Mouse (Mus musculus) stomach, embryonic 15.5 days (tissue): Measurements from ENCODE around the gene Fbxl4. TPM values are rescaled to one million over a fixed set of nuclear protein-coding genes. Genes with fewer than 3 reads are reported as not detected.
A peak's percentile ranks its signal among the peaks of the same experiment; 100 is the strongest.

Experiments used
- ATAC-seq: fragments of 200-750 bp; cut with Nextera tagmentation; 2 replicates; pipeline ENCODE4 v1.8.0; 2017; ENCODE audit warnings: low read depth, moderate number of reproducible peaks, moderate TSS enrichment; ENCODE audit not compliant: insufficient read depth, low FRiP score
- H3K27ac ChIP-seq: fragments of 300-500 bp; sonication (generic); 2 replicates; pipeline ENCODE4 v1.5.1; 2015; ENCODE audit warnings: mild to moderate bottlenecking, inconsistent platforms
- H3K27me3 ChIP-seq: fragments of 300-500 bp; sonication (generic); replicated peaks from 2 replicates; pipeline ENCODE4 v1.6.1; 2015; ENCODE audit warnings: inconsistent platforms
- H3K36me3 ChIP-seq: fragments of 300-500 bp; sonication (generic); 2 replicates; pipeline ENCODE4 v1.6.1; 2015; ENCODE audit warnings: inconsistent platforms
- H3K4me1 ChIP-seq: fragments of 300-500 bp; sonication (generic); 2 replicates; pipeline ENCODE4 v1.6.1; 2015; ENCODE audit warnings: inconsistent platforms
- H3K4me2 ChIP-seq: fragments of 300-500 bp; sonication (generic); 2 replicates; pipeline ENCODE4 v1.6.1; 2015; ENCODE audit warnings: mild to moderate bottlenecking, inconsistent platforms
- H3K4me3 ChIP-seq: fragments of 300-500 bp; sonication (generic); replicated peaks from 2 replicates; pipeline ENCODE4 v1.5.1; 2015; ENCODE audit warnings: inconsistent platforms
- H3K9ac ChIP-seq: fragments of 300-500 bp; sonication (generic); 2 replicates; pipeline ENCODE4 v1.6.1; 2015; ENCODE audit warnings: inconsistent platforms
- H3K9me3 ChIP-seq: fragments of 300-500 bp; sonication (generic); 2 replicates; pipeline ENCODE4 v1.6.1; 2016; ENCODE audit warnings: inconsistent platforms
- WGBS: fragments of 180-500 bp; shearing (Covaris S2); methylation state at CpG from one replicate; pipeline ENCODE4 v1.1.7; 2015; 5-methylcytosine and 5-hydroxymethylcytosine counted together
- polyA plus RNA-seq: library from polyadenylated mRNA; unstranded; fragments of >200 nt; fragmentation: Nextera tagmentation; extraction: Ambion mirVana; gene quantifications from 2 replicates; pipeline ENCODE4 v1.2.1, GENCODE M21; 2015

Fbxl4 gene
- polyA plus RNA-seq, 1 experiment from 2014 or later: 12.9 TPM

GRCm38 (mm10) chr4:22392777-22393473 lies 35.6 kb downstream of the Fbxl4 start:
- Histone ChIP-seq H3K36me3 (no peaks in the 10 kb centered on the region), H3K27me3 (no peaks in the 10 kb centered on the region), H3K9ac (no peak overlapping the region), H3K4me1 (no peaks in the 10 kb centered on the region), H3K9me3 (no peaks in the 10 kb centered on the region), H3K4me3 (no peak overlapping the region), H3K4me2 (no peak overlapping the region), H3K27ac (no peak overlapping the region)
- WGBS: 68% methylated on average over 13 of the region's 13 CpGs
- ATAC-seq: no peak

GRCm38 (mm10) chr4:22395404-22395803 lies 38.1 kb downstream of the Fbxl4 start:
- Histone ChIP-seq H3K4me1 (no peaks in the 10 kb centered on the region), H3K4me2 (no peak overlapping the region), H3K9me3 (no peaks in the 10 kb centered on the region), H3K36me3 (peaks cover 8% of the 10 kb centered on the region; the same call in 1 of the 2 replicates), H3K9ac (no peak overlapping the region), H3K4me3 (no peak overlapping the region), H3K27ac (no peak overlapping the region), H3K27me3 (no peaks in the 10 kb centered on the region)
- no peak for ATAC-seq
- 75% methylated on average over 2 of the region's 2 CpGs for WGBS

- H3K4me1 ChIP-seq: no peaks in the 10 kb centered on the region
- 87% methylated on average over 1 of the region's 1 CpGs for WGBS
- no peaks in the 10 kb centered on the region for H3K9me3 ChIP-seq
- H3K27me3 ChIP-seq: no peaks in the 10 kb centered on the region
- no peak overlapping the region for H3K4me2 ChIP-seq
- ATAC-seq: no peak
- H3K9ac ChIP-seq: no peak overlapping the region
- no peak overlapping the region for H3K27ac ChIP-seq
- H3K36me3 ChIP-seq: peaks cover 8% of the 10 kb centered on the region; the same call in 1 of the 2 replicates
- no peak overlapping the region for H3K4me3 ChIP-seq
Measured at GRCm38 (mm10) chr4:22396484-22397000, 39.2 kb downstream of the Fbxl4 start.

- no peak for ATAC-seq
- WGBS: 90% methylated on average over 5 of the region's 5 CpGs
- H3K36me3 ChIP-seq: peaks cover 8% of the 10 kb centered on the region; the same call in 1 of the 2 replicates
Measured at GRCm38 (mm10) chr4:22397003-22397402, 39.7 kb downstream of the Fbxl4 start.

GRCm38 (mm10) chr4:22402032-22402431 lies 44.7 kb downstream of the Fbxl4 start:
- H3K36me3 ChIP-seq: peaks cover 8% of the 10 kb centered on the region; the same call in 1 of the 2 replicates
- H3K9ac ChIP-seq: no peak overlapping the region
- no peak overlapping the region for H3K4me2 ChIP-seq
- H3K27ac ChIP-seq: no peak overlapping the region
- ATAC-seq: no peak
- no peak overlapping the region for H3K4me3 ChIP-seq
- H3K27me3 ChIP-seq: no peaks in the 10 kb centered on the region
- 77% methylated on average over 3 of the region's 3 CpGs for WGBS
- no peaks in the 10 kb centered on the region for H3K4me1 ChIP-seq
- no peaks in the 10 kb centered on the region for H3K9me3 ChIP-seq

More at GRCm38 (mm10) chr4:22397003-22397402, 39.7 kb downstream of the Fbxl4 start:
- no peaks in the 10 kb centered on the region for H3K4me1 ChIP-seq
- H3K4me3 ChIP-seq: no peak overlapping the region
- no peak overlapping the region for H3K4me2 ChIP-seq
- no peaks in the 10 kb centered on the region for H3K9me3 ChIP-seq
- H3K27ac ChIP-seq: no peak overlapping the region
- no peak overlapping the region for H3K9ac ChIP-seq
- no peaks in the 10 kb centered on the region for H3K27me3 ChIP-seq

DNA sequence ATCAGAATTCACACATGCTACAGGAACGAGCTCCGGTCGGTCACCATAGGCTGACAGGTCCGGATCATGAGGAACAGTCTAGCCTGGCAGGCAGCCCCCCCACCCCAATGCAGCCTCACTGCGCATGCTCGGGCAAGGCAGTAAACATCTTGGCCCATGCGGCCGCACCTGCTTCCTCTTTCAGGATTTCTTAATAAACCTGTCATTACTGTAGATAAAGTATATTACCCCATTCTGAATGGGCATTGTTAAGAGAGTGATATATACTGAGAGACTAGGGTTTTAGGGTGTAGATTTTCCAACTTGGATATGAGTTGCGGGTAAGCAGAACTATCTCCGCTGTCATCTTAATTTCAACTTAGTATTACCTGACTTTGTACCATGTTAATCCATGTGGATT lies 45.6 kb downstream of the Fbxl4 start:
- no peak for ATAC-seq
- H3K4me1 ChIP-seq: no peaks in the 10 kb centered on the region
- H3K4me3 ChIP-seq: no peak overlapping the region
- no peak overlapping the region for H3K4me2 ChIP-seq
- H3K9ac ChIP-seq: no peak overlapping the region
- H3K36me3 ChIP-seq: peaks cover 8% of the 10 kb centered on the region; the same call in 1 of the 2 replicates
- no peaks in the 10 kb centered on the region for H3K27me3 ChIP-seq
- no peak overlapping the region for H3K27ac ChIP-seq
- WGBS: 95% methylated on average over 10 of the region's 10 CpGs
- H3K9me3 ChIP-seq: no peaks in the 10 kb centered on the region

DNA sequence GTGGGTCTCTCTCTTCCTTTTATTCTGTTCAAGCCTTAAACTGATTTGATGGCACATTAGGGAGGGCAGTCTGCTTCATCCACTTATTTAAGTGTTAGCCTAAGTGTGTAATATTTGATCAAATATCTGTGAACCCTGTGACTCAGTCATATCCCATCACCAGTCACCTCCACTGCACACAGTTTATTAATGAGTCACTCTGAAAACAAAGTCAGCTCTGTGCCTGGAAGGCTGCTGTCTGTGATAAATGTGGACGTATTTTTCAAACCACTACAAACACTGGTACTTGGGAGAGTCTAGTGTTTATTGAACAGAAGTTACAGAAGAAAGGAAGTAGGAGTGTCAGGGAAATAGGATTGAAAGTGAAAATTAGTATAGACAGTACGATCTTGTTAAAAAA lies 63.3 kb downstream of the Fbxl4 start:
- no peaks in the 10 kb centered on the region for H3K36me3 ChIP-seq
- ATAC-seq: peak; percentile 60; the same call in 1 of the 2 replicates
- no peaks in the 10 kb centered on the region for H3K4me1 ChIP-seq
- no peak overlapping the region for H3K27ac ChIP-seq
- WGBS: 33% methylated on average over 2 of the region's 2 CpGs
- no peaks in the 10 kb centered on the region for H3K27me3 ChIP-seq
- H3K4me2 ChIP-seq: no peak overlapping the region
- H3K9me3 ChIP-seq: no peaks in the 10 kb centered on the region
- no peak overlapping the region for H3K4me3 ChIP-seq
- no peak overlapping the region for H3K9ac ChIP-seq

DNA sequence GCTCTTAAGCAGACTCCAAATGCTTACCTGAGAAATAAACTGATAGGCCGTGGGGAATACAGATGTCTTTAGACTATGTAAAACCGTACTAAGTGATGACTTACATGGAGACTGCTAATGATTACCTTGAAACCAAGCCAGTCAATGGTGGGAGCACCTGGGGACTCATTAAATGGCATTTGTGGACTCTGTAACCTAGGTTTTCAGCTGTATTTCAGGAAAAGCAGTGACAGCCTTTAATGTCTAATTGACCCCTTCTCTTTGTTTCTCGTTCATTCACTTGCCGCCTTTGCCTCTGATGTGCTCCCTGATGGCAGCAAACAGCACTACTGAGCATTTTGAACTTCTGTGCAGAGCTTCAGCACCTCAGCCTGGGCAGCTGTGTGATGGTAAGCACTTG lies 65.1 kb downstream of the Fbxl4 start:
- Histone ChIP-seq H3K9ac (no peak overlapping the region), H3K36me3 (no peaks in the 10 kb centered on the region), H3K4me3 (no peak overlapping the region), H3K27me3 (no peaks in the 10 kb centered on the region), H3K4me1 (no peaks in the 10 kb centered on the region), H3K4me2 (no peak overlapping the region), H3K27ac (no peak overlapping the region), H3K9me3 (no peaks in the 10 kb centered on the region)
- no peak for ATAC-seq
- 90% methylated on average over 4 of the region's 4 CpGs for WGBS

- Histone ChIP-seq H3K4me1 (no peaks in the 10 kb centered on the region), H3K27ac (no peak overlapping the region), H3K9me3 (no peaks in the 10 kb centered on the region), H3K4me2 (no peak overlapping the region), H3K9ac (no peak overlapping the region), H3K36me3 (no peaks in the 10 kb centered on the region), H3K27me3 (no peaks in the 10 kb centered on the region), H3K4me3 (no peak overlapping the region)
- 86% methylated on average over 3 of the region's 3 CpGs for WGBS
- ATAC-seq: no peak
Measured at GRCm38 (mm10) chr4:22428150-22428549, 70.8 kb downstream of the Fbxl4 start.

- ATAC-seq: no peak
- Histone ChIP-seq H3K4me3 (no peak overlapping the region), H3K27me3 (no peaks in the 10 kb centered on the region), H3K9ac (no peak overlapping the region), H3K4me2 (no peak overlapping the region), H3K27ac (no peak overlapping the region), H3K9me3 (no peaks in the 10 kb centered on the region), H3K4me1 (no peaks in the 10 kb centered on the region), H3K36me3 (no peaks in the 10 kb centered on the region)
- 76% methylated on average over 1 of the region's 1 CpGs for WGBS
Measured at GRCm38 (mm10) chr4:22469575-22469974, 112.2 kb downstream of the Fbxl4 start.

DNA sequence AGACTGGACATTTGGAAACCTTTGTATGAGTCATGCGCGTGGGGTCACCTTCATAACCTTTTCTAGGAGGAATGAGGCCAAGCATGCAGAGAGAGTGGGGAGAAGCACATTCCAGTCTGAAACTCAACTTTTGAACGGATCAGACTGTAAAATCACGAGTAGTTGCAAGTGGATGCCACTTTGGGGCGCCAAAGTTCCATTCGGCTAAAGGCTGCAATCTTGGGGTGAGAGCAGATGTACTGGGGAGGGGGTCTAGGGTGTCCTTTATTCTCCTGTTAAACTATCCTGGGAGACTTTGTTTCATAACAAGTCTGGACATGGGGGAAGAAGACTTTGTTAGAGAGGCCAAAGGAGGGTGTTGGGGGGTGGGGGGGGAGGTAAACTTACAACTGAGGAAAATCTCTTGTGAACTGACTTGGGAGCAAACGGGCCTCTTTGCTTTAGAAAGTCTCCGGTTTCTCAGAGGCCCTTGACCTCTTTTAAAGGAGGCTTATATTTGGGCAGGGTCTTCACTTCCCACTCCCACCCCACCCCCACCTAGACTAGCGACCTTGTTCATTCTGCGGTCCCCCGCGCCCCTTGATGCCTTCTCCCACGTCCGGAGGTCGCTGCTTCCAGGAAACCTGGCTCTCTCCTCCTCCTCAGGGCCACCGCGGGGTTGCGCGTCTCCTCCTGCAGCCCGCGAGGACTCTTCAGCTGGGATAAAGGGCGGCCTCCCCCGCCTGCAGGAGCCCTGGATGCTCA lies 119.8 kb downstream of the Fbxl4 start:
- H3K27ac ChIP-seq: no peak overlapping the region
- no peaks in the 10 kb centered on the region; the same call in 1 of the 2 replicates for H3K4me1 ChIP-seq
- H3K9me3 ChIP-seq: no peaks in the 10 kb centered on the region
- peak overlapping the region; percentile 22 for H3K4me3 ChIP-seq
- WGBS: 1% methylated on average over 23 of the region's 23 CpGs
- H3K27me3 ChIP-seq: peaks cover 60% of the 10 kb centered on the region
- H3K36me3 ChIP-seq: no peaks in the 10 kb centered on the region
- H3K9ac ChIP-seq: no peak overlapping the region
- H3K4me2 ChIP-seq: peak overlapping the region; percentile 52
- no peak for ATAC-seq

DNA sequence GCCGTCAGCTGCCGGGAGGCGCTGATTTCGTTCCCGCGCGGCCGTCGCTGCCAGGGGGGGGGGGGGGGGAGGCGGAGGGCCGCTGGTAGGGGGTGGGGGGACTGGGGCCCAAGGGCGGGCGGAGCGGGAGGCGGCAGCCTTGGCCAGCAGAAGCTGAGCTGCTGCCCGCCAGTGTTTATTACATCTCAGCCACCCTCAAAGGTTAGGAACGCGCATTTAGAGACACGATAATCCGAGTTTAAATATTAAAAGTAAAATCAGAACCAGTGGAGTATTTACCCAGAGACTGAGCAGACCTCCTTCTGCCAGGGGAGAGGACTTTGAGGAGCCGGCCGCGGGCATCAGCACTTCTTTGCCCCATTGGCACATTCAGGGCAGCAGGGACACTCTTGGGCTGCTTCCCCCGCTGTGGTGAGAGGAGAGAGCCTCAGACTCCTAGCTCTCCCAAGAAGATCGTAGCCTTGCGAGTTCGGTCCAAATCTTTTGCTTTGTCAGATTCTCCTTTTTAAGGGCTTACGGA lies 120.4 kb downstream of the Fbxl4 start:
- peak overlapping the region; percentile 22 for H3K4me3 ChIP-seq
- under 1% methylated on average over 21 of the region's 28 CpGs for WGBS
- peaks cover 65% of the 10 kb centered on the region for H3K27me3 ChIP-seq
- ATAC-seq: no peak
- H3K27ac ChIP-seq: no peak overlapping the region
- no peaks in the 10 kb centered on the region for H3K9me3 ChIP-seq
- H3K4me1 ChIP-seq: no peaks in the 10 kb centered on the region; the same call in 1 of the 2 replicates
- no peak overlapping the region for H3K9ac ChIP-seq
- H3K36me3 ChIP-seq: no peaks in the 10 kb centered on the region
- H3K4me2 ChIP-seq: peak overlapping the region; percentile 52
